Comparison of ENCODE assay signal across 7 mouse cellular contexts in the genomic region with DNA sequence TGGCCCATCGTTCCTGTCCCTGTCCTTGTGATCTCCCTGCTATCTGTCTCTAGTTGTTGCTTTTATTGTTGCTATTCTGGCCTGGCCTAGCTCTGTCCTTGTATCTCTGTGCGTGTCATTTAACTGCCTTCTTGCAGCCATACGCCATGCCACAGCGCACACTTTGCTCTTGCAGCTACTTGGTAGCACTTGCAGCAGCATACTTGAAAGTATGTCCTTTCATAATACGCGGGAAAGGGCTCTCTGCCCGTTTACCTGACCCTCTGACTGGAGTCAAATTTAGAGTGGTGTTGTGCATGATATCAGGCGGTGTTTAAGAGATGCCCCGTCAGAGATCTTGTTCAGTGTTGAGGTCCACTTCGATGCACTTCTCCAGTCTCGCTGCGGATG. TPM values are rescaled to one million over a fixed set of nuclear protein-coding genes. Genes with fewer than 3 reads are reported as not detected.
DNase-seq lines count a peak whose midpoint lies in the region; ATAC-seq and TF ChIP-seq lines count a peak whose summit lies in the region.

No protein-coding gene starts in this region.

- no peaks in the 10 kb centered on the region for H3K27me3 ChIP-seq in forebrain, postnatal 0 days (ENCODE audit: insufficient read depth, low read length)
- H3K27me3 ChIP-seq in stomach, embryonic 14.5 days (ENCODE audit: control insufficient read depth, insufficient read depth, low read length), result no peaks in the 10 kb centered on the region

- TF ChIP-seq POLR2A in brain, embryonic 14.5 days (IDR thresholded peaks at IDR 0.05; ENCODE audit: borderline replicate concordance, extremely low read depth, insufficient read depth, insufficient read length, poor library complexity, severe bottlenecking), result no peak

- no peaks in the 10 kb centered on the region for H3K9me3 ChIP-seq in forebrain, postnatal 0 days (ENCODE audit: low read length)
- no peaks in the 10 kb centered on the region for H3K9me3 ChIP-seq in stomach, embryonic 14.5 days (ENCODE audit: control insufficient read depth, low read depth, low read length)

- peaks cover 10% of the 10 kb centered on the region for H3K4me1 ChIP-seq in forebrain, postnatal 0 days (ENCODE audit: insufficient read depth)
- H3K4me1 ChIP-seq in stomach, embryonic 14.5 days (ENCODE audit: control insufficient read depth, insufficient read depth, low read length), result 0 out of 2 replicates have a peak, but pooled peaks cover 6% of the 10 kb centered on the region

- peak; percentile 18 to 19 for DNase-seq in right cerebral cortex, adult 2 months (ENCODE audit: low spot score in 2 of 2)
- DNase-seq in right cerebral cortex, adult 18-20 months, result no peak
- peak; percentile 47 for DNase-seq in brain, embryonic 14.5 days (ENCODE audit: low read depth)
- DNase-seq in forebrain, postnatal 0 days, result peak; percentile 43
- peak; percentile 16 for DNase-seq in liver
- no peak for DNase-seq in B cell, adult 2 months

- 9% methylated on average over 12 of the region's 12 CpGs for WGBS in forebrain, postnatal 0 days
- WGBS in stomach, embryonic 14.5 days, result 8% methylated on average over 12 of the region's 12 CpGs

- peak overlapping the region; percentile 82 for H3K4me3 ChIP-seq in forebrain, postnatal 0 days (ENCODE audit: low read depth, low read length)
- H3K4me3 ChIP-seq in stomach, embryonic 14.5 days (ENCODE audit: low read depth, low read length), result peak overlapping the region; percentile 97

- H3K4me2 ChIP-seq in forebrain, postnatal 0 days (ENCODE audit: low read depth), result peak overlapping the region; percentile 71
- peak overlapping the region; percentile 91 for H3K4me2 ChIP-seq in stomach, embryonic 14.5 days (replicated peaks; ENCODE audit: low read depth, low read length)

- peak overlapping the region; percentile 87 for H3K9ac ChIP-seq in forebrain, postnatal 0 days
- H3K9ac ChIP-seq in stomach, embryonic 14.5 days (replicated peaks; ENCODE audit: low read depth, low read length), result peak overlapping the region; percentile 91

- H3K27ac ChIP-seq in forebrain, postnatal 0 days (ENCODE audit: low read depth, low read length), result no peak overlapping the region
- H3K27ac ChIP-seq in stomach, embryonic 14.5 days (ENCODE audit: low read length), result no peak overlapping the region

- peak; percentile 14 for ATAC-seq in forebrain, postnatal 0 days
- ATAC-seq in stomach, embryonic 14.5 days (ENCODE audit: insufficient number of reproducible peaks, insufficient read depth, low FRiP score, low read depth), result 0 out of 2 replicates have a peak, but pooled peaks have one; percentile 12

- TF ChIP-seq CTCF in brain, embryonic 14.5 days (IDR thresholded peaks at IDR 0.05; ENCODE audit: borderline replicate concordance, extremely low read depth, insufficient read depth, insufficient read length), result no peak
- TF ChIP-seq CTCF in forebrain, postnatal 0 days (IDR thresholded peaks at IDR 0.05; ENCODE audit: low read depth), result no peak

- H3K36me3 ChIP-seq in forebrain, postnatal 0 days (ENCODE audit: insufficient read depth), result no peaks in the 10 kb centered on the region
- H3K36me3 ChIP-seq in stomach, embryonic 14.5 days (ENCODE audit: control insufficient read depth, insufficient read depth, low read length), result no peaks in the 10 kb centered on the region

RNA-seq across cellular contexts. Expression of a gene that starts 0.6 kb away (rescaled TPM):
- 30.8 and 41.2 TPM in 2 replicates for polyA plus RNA-seq in brain, embryonic 14.5 days (2012; rRNA removed)
- 95.0 and 99.9 TPM in 2 replicates for total RNA-seq in forebrain, postnatal 0 days (2014; rRNA removed)
- 30.7 and 42.8 TPM in 2 replicates for polyA plus RNA-seq in forebrain, postnatal 0 days (2015; fragmentation: Nextera tagmentation; extraction: Ambion mirVana)
- polyA plus RNA-seq in stomach, embryonic 14.5 days (2014; fragmentation: Nextera tagmentation; extraction: Ambion mirVana), result 39.8 and 40.4 TPM in 2 replicates

RNA-seq across cellular contexts. Expression of a gene that starts 35.1 kb away (rescaled TPM):
- 1.4 and 3.4 TPM in 2 replicates for polyA plus RNA-seq in brain, embryonic 14.5 days (2012; rRNA removed)
- 1.1 and 1.8 TPM in 2 replicates for total RNA-seq in forebrain, postnatal 0 days (2014; rRNA removed)
- polyA plus RNA-seq in forebrain, postnatal 0 days (2015; fragmentation: Nextera tagmentation; extraction: Ambion mirVana), result 1.8 and 1.9 TPM in 2 replicates
- 0.48 TPM in 1 of 2 replicates, not detected in the other for polyA plus RNA-seq in stomach, embryonic 14.5 days (2014; fragmentation: Nextera tagmentation; extraction: Ambion mirVana)

Comparison
In these comparisons a context has a peak if more than half of its experiments do, and no peak if none do; other contexts are left out.
1. DNase-seq: peak in right cerebral cortex, adult 2 months (2 of 2), brain, embryonic 14.5 days (single experiment), forebrain, postnatal 0 days (single experiment) and liver (single experiment); none in right cerebral cortex, adult 18-20 months (single experiment) and B cell, adult 2 months (0 of 2).